Mouse (Mus musculus) ES-Bruce4 (cell line): ENCODE data around the gene Atp2a2. TPM values are rescaled to one million over a fixed set of nuclear protein-coding genes. Genes with fewer than 3 reads are reported as not detected.

Experiments used
- H3K27ac ChIP-seq: 2 replicates; pipeline ENCODE4 v1.5.1; 2012; ENCODE audit warnings: low read length, inconsistent platforms; ENCODE audit not compliant: insufficient read depth
- H3K27me3 ChIP-seq: 2 replicates; pipeline ENCODE4 v1.6.1; 2012; ENCODE audit warnings: mild to moderate bottlenecking, low read length, inconsistent platforms; ENCODE audit not compliant: control insufficient read depth, poor library complexity, insufficient read depth, severe bottlenecking
- H3K36me3 ChIP-seq: 2 replicates; pipeline ENCODE4 v1.6.1; 2012; ENCODE audit warnings: inconsistent platforms, mild to moderate bottlenecking, low read length, moderate library complexity; ENCODE audit not compliant: control insufficient read depth, poor library complexity, insufficient read depth, severe bottlenecking
- H3K4me1 ChIP-seq: one replicate; pipeline ENCODE4 v1.8.1; 2011; ENCODE audit warnings: low read length; ENCODE audit not compliant: control insufficient read depth, insufficient read depth
- H3K4me3 ChIP-seq: 2 replicates; pipeline ENCODE4 v1.5.1; 2011; ENCODE audit warnings: low read depth, mild to moderate bottlenecking, low read length
- H3K9ac ChIP-seq: 2 replicates; pipeline ENCODE4 v1.6.1; 2012; ENCODE audit warnings: low read depth, mild to moderate bottlenecking, inconsistent platforms; ENCODE audit not compliant: poor library complexity, severe bottlenecking
- H3K9me3 ChIP-seq: replicated peaks from 2 replicates; pipeline ENCODE4 v1.6.1; 2012; ENCODE audit warnings: mild to moderate bottlenecking, low read length, inconsistent platforms; ENCODE audit not compliant: control insufficient read depth, poor library complexity, insufficient read depth, severe bottlenecking
- CTCF ChIP-seq: IDR thresholded peaks from one replicate; pipeline ENCODE4 v1.8.1; 2011; ENCODE audit warnings: low read depth, low read length
- EP300 ChIP-seq: IDR thresholded peaks from 2 replicates; pipeline ENCODE4 v1.6.1; 2011; ENCODE audit warnings: low read depth, low read length; ENCODE audit not compliant: insufficient read depth
- POLR2A ChIP-seq: IDR thresholded peaks from one replicate; pipeline ENCODE4 v1.8.1; 2011; ENCODE audit warnings: low read length; ENCODE audit not compliant: insufficient read depth
- polyA plus RNA-seq: library from polyadenylated mRNA; stranded (reverse); fragments of >200 nt; gene quantifications from 2 replicates; pipeline ENCODE4 v1.2.4, GENCODE M21; 2011; ENCODE audit warnings: low read depth; ENCODE audit not compliant: missing spikeins, insufficient read depth, insufficient read length

Gene Atp2a2
- polyA plus RNA-seq, 1 experiment: 177 TPM

GRCm38 (mm10) chr5:122509608-122510007 lies 7.6 kb upstream of the Atp2a2 start:
- Histone ChIP-seq H3K27me3 (no peaks in the 10 kb centered on the region), H3K4me3 (no peak overlapping the region), H3K27ac (no peak overlapping the region), H3K4me1 (peaks cover 9% of the 10 kb centered on the region), H3K9ac (no peak overlapping the region), H3K9me3 (0 out of 2 replicates have a peak, but pooled peaks cover 2% of the 10 kb centered on the region), H3K36me3 (no peaks in the 10 kb centered on the region)
- no peak for TF ChIP-seq CTCF
- no peak for TF ChIP-seq EP300
- no peak for TF ChIP-seq POLR2A

GRCm38 (mm10) chr5:122508861-122509306 lies 6.9 kb upstream of the Atp2a2 start:
- no peak overlapping the region for H3K4me3 ChIP-seq
- no peak for TF ChIP-seq CTCF
- no peak for TF ChIP-seq POLR2A
- no peak for TF ChIP-seq EP300

GRCm38 (mm10) chr5:122507396-122507795 lies 5.4 kb upstream of the Atp2a2 start:
- TF ChIP-seq EP300: no peak
- TF ChIP-seq POLR2A: no peak
- TF ChIP-seq CTCF: no peak

More at GRCm38 (mm10) chr5:122508861-122509306, 6.9 kb upstream of the Atp2a2 start:
- no peaks in the 10 kb centered on the region for H3K27me3 ChIP-seq
- H3K36me3 ChIP-seq: no peaks in the 10 kb centered on the region
- no peak overlapping the region for H3K27ac ChIP-seq
- 0 out of 2 replicates have a peak, but pooled peaks cover 2% of the 10 kb centered on the region for H3K9me3 ChIP-seq
- H3K9ac ChIP-seq: no peak overlapping the region
- peaks cover 6% of the 10 kb centered on the region for H3K4me1 ChIP-seq

GRCm38 (mm10) chr5:122506462-122506861 lies 4.4 kb upstream of the Atp2a2 start:
- H3K9ac ChIP-seq: no peak overlapping the region
- TF ChIP-seq CTCF: no peak
- no peak for TF ChIP-seq EP300
- TF ChIP-seq POLR2A: no peak

More at GRCm38 (mm10) chr5:122507396-122507795, 5.4 kb upstream of the Atp2a2 start:
- Histone ChIP-seq H3K36me3 (no peaks in the 10 kb centered on the region), H3K4me3 (no peak overlapping the region), H3K27me3 (no peaks in the 10 kb centered on the region), H3K27ac (no peak overlapping the region), H3K9ac (no peak overlapping the region), H3K4me1 (peaks cover 6% of the 10 kb centered on the region), H3K9me3 (0 out of 2 replicates have a peak, but pooled peaks cover 2% of the 10 kb centered on the region)

GRCm38 (mm10) chr5:122505554-122505953 lies 3.5 kb upstream of the Atp2a2 start:
- Histone ChIP-seq H3K9me3 (0 out of 2 replicates have a peak, but pooled peaks cover 2% of the 10 kb centered on the region), H3K9ac (no peak overlapping the region), H3K27me3 (no peaks in the 10 kb centered on the region), H3K4me3 (no peak overlapping the region), H3K27ac (no peak overlapping the region; the same call in 1 of the 2 replicates), H3K36me3 (no peaks in the 10 kb centered on the region; the same call in 1 of the 2 replicates), H3K4me1 (peaks cover 3% of the 10 kb centered on the region)
- TF ChIP-seq POLR2A: no peak
- TF ChIP-seq CTCF: no peak
- no peak for TF ChIP-seq EP300

More at GRCm38 (mm10) chr5:122506462-122506861, 4.4 kb upstream of the Atp2a2 start:
- no peak overlapping the region for H3K4me3 ChIP-seq
- peaks cover 3% of the 10 kb centered on the region for H3K4me1 ChIP-seq
- H3K36me3 ChIP-seq: no peaks in the 10 kb centered on the region
- no peaks in the 10 kb centered on the region for H3K27me3 ChIP-seq
- H3K27ac ChIP-seq: no peak overlapping the region
- H3K9me3 ChIP-seq: 0 out of 2 replicates have a peak, but pooled peaks cover 2% of the 10 kb centered on the region

GRCm38 (mm10) chr5:122503760-122504119 lies 1.7 kb upstream of the Atp2a2 start:
- Histone ChIP-seq H3K27me3 (no peaks in the 10 kb centered on the region), H3K4me1 (peaks cover 3% of the 10 kb centered on the region), H3K36me3 (peaks cover 12% of the 10 kb centered on the region), H3K9me3 (0 out of 2 replicates have a peak, but pooled peaks cover 2% of the 10 kb centered on the region), H3K27ac (peak overlapping the region; percentile 62), H3K4me3 (no peak overlapping the region), H3K9ac (peak overlapping the region; percentile 87)
- TF ChIP-seq CTCF (no peak), EP300 (peak; percentile 86; the same call in 1 of the 2 replicates), POLR2A (no peak)
